ENCODE assay signal across 8 mouse cellular contexts in the genomic region with DNA sequence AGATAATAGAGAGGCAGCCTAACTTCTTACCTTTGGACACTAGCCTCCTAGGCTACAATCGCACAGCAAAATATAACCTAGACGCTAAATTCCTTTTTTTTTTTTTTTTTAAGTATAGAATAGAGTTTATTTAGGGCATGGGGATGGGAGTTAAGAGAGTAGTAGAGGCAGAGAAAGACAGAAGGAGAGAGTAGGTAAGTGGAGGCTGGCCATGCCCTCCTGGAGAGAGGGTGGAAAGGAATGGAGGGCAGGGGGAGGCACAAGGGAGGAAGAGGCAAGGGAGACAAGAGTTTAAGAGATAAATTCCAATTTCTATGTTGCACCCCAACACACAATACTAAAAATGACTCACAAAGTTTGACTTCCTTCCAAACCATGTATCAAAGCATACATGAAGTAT. TPM values are rescaled to one million over a fixed set of nuclear protein-coding genes. Genes with fewer than 3 reads are reported as not detected.
DNase-seq lines count a peak whose midpoint lies in the region; ATAC-seq and TF ChIP-seq lines count a peak whose summit lies in the region.
"Not testable (repeated sequence)": the region's sequence is repeated elsewhere in the genome, so short reads cannot be mapped to it uniquely, and the experiment has no call there.

No protein-coding gene starts in this region.

- H3K36me3 ChIP-seq in E14TG2a.4 (ENCODE audit: insufficient read depth, low read length); embryonic facial prominence, embryonic 13.5 days; hindbrain, embryonic 13.5 days; kidney, embryonic 16.5 days (ENCODE audit: insufficient read depth, low read length); liver, embryonic 13.5 days; midbrain, embryonic 12.5 days; stomach, embryonic 14.5 days (ENCODE audit: control insufficient read depth, insufficient read depth, low read length): not testable (repeated sequence)

- H3K27ac ChIP-seq in embryonic facial prominence, embryonic 13.5 days = 0 out of 2 replicates have a peak overlapping the region, but pooled peaks have one; percentile 73
- peak overlapping the region; percentile 87 for H3K27ac ChIP-seq in gastrocnemius, adult 2 months
- H3K27ac ChIP-seq in hindbrain, embryonic 13.5 days = peak overlapping the region; percentile 83; the same call in 1 of the 2 replicates
- not testable (repeated sequence) for H3K27ac ChIP-seq in kidney, embryonic 16.5 days (ENCODE audit: low read length); midbrain, embryonic 12.5 days (replicated peaks); stomach, embryonic 14.5 days (ENCODE audit: low read length)
- H3K27ac ChIP-seq in liver, embryonic 13.5 days = peak overlapping the region; percentile 41; the same call in 1 of the 2 replicates

- intact Hi-C loops in gastrocnemius, adult 2 months (cut with DNase I) = loop anchor here (5.0 kb wide), 1 partner anchor 47 kb away; a partner anchor contains a TSS

- TF ChIP-seq CTCF in E14TG2a.4 (conservative IDR thresholded peaks at IDR 0.05; ENCODE audit: low read length); gastrocnemius, adult 2 months (IDR thresholded peaks at IDR 0.05): not testable (repeated sequence)

- H3K9ac ChIP-seq in embryonic facial prominence, embryonic 13.5 days = peak overlapping the region; percentile 78
- peak overlapping the region; percentile 76 for H3K9ac ChIP-seq in hindbrain, embryonic 13.5 days
- peak overlapping the region; percentile 74; the same call in 1 of the 2 replicates for H3K9ac ChIP-seq in kidney, embryonic 16.5 days (replicated peaks; ENCODE audit: low read length)
- peak overlapping the region; percentile 81 for H3K9ac ChIP-seq in liver, embryonic 13.5 days
- peak overlapping the region; percentile 64 for H3K9ac ChIP-seq in midbrain, embryonic 12.5 days (replicated peaks)
- not testable (repeated sequence) for H3K9ac ChIP-seq in stomach, embryonic 14.5 days (replicated peaks; ENCODE audit: low read depth, low read length)

- H3K4me3 ChIP-seq in E14TG2a.4 (replicated peaks; ENCODE audit: low read length) = peak overlapping the region; percentile 78
- H3K4me3 ChIP-seq in embryonic facial prominence, embryonic 13.5 days = peak overlapping the region; percentile 65
- H3K4me3 ChIP-seq in gastrocnemius, adult 2 months = peak overlapping the region; percentile 87
- peak overlapping the region; percentile 61 for H3K4me3 ChIP-seq in hindbrain, embryonic 13.5 days
- H3K4me3 ChIP-seq in kidney, embryonic 16.5 days (ENCODE audit: low read length) = peak overlapping the region; percentile 65
- peak overlapping the region; percentile 72 for H3K4me3 ChIP-seq in liver, embryonic 13.5 days (replicated peaks)
- H3K4me3 ChIP-seq in midbrain, embryonic 12.5 days = peak overlapping the region; percentile 62
- peak overlapping the region; percentile 55 for H3K4me3 ChIP-seq in stomach, embryonic 14.5 days (ENCODE audit: low read depth, low read length)

- H3K27me3 ChIP-seq in E14TG2a.4 (ENCODE audit: insufficient read depth, low read length); embryonic facial prominence, embryonic 13.5 days; hindbrain, embryonic 13.5 days; kidney, embryonic 16.5 days (ENCODE audit: insufficient read depth, low read length); liver, embryonic 13.5 days; midbrain, embryonic 12.5 days; stomach, embryonic 14.5 days (ENCODE audit: control insufficient read depth, insufficient read depth, low read length): not testable (repeated sequence)

- ATAC-seq in embryonic facial prominence, embryonic 13.5 days (ENCODE audit: insufficient number of reproducible peaks, insufficient read depth, low FRiP score, low TSS enrichment, low read depth); hindbrain, embryonic 13.5 days (ENCODE audit: low FRiP score); kidney, embryonic 16.5 days (ENCODE audit: low FRiP score, low TSS enrichment); liver, embryonic 13.5 days (ENCODE audit: low read depth); midbrain, embryonic 12.5 days (ENCODE audit: low FRiP score, low read depth); stomach, embryonic 14.5 days (ENCODE audit: insufficient number of reproducible peaks, insufficient read depth, low FRiP score, low read depth): not testable (repeated sequence)

- peak overlapping the region; percentile 59 for H3K4me2 ChIP-seq in embryonic facial prominence, embryonic 13.5 days
- peak overlapping the region; percentile 60 for H3K4me2 ChIP-seq in hindbrain, embryonic 13.5 days
- peak overlapping the region; percentile 54 for H3K4me2 ChIP-seq in kidney, embryonic 16.5 days (replicated peaks; ENCODE audit: low read depth, low read length)
- peak overlapping the region; percentile 65 for H3K4me2 ChIP-seq in liver, embryonic 13.5 days
- H3K4me2 ChIP-seq in midbrain, embryonic 12.5 days (replicated peaks) = peak overlapping the region; percentile 52
- peak overlapping the region; percentile 37 for H3K4me2 ChIP-seq in stomach, embryonic 14.5 days (replicated peaks; ENCODE audit: low read depth, low read length)

- DNase-seq in gastrocnemius, adult 2 months; liver, embryonic 13.5 days: not testable (repeated sequence)

- H3K4me1 ChIP-seq in E14TG2a.4 (replicated peaks; ENCODE audit: low read depth, low read length); embryonic facial prominence, embryonic 13.5 days; hindbrain, embryonic 13.5 days (replicated peaks); kidney, embryonic 16.5 days (ENCODE audit: insufficient read depth, low read length); liver, embryonic 13.5 days (replicated peaks); midbrain, embryonic 12.5 days; stomach, embryonic 14.5 days (ENCODE audit: control insufficient read depth, insufficient read depth, low read length): not testable (repeated sequence)

- WGBS in embryonic facial prominence, embryonic 13.5 days = 11% methylated on average over 2 of the region's 2 CpGs
- 22% methylated on average over 2 of the region's 2 CpGs for WGBS in hindbrain, embryonic 13.5 days
- WGBS in kidney, embryonic 16.5 days = 18% methylated on average over 2 of the region's 2 CpGs
- WGBS in liver, embryonic 13.5 days (ENCODE audit: insufficient replicate concordance) = 13% methylated on average over 2 of the region's 2 CpGs
- 12% methylated on average over 2 of the region's 2 CpGs for WGBS in midbrain, embryonic 12.5 days
- WGBS in stomach, embryonic 14.5 days = 13% methylated on average over 2 of the region's 2 CpGs

- H3K9me3 ChIP-seq in E14TG2a.4 (ENCODE audit: low read length); embryonic facial prominence, embryonic 13.5 days; hindbrain, embryonic 13.5 days; kidney, embryonic 16.5 days (ENCODE audit: low read length); liver, embryonic 13.5 days (replicated peaks); midbrain, embryonic 12.5 days; stomach, embryonic 14.5 days (ENCODE audit: control insufficient read depth, low read depth, low read length): not testable (repeated sequence)

RNA-seq across cellular contexts. Expression of a gene that starts 0.6 kb away (rescaled TPM):
- polyA plus RNA-seq in embryonic facial prominence, embryonic 13.5 days (2015; fragmentation: Nextera tagmentation; extraction: Ambion mirVana) = 11.8 and 13.9 TPM in 2 replicates
- total RNA-seq in gastrocnemius, adult 2 months (2021) = 1 to 10 TPM; 8.3 to 9.5 TPM
- polyA plus RNA-seq in hindbrain, embryonic 13.5 days (2015; fragmentation: Nextera tagmentation; extraction: Ambion mirVana) = 13.5 and 13.6 TPM in 2 replicates
- 10.2 and 11.0 TPM in 2 replicates for polyA plus RNA-seq in kidney, embryonic 16.5 days (2015; fragmentation: Nextera tagmentation; extraction: Ambion mirVana)
- 4.1 and 5.5 TPM in 2 replicates for polyA plus RNA-seq in liver, embryonic 13.5 days (2015; fragmentation: Nextera tagmentation; extraction: Ambion mirVana)
- polyA plus RNA-seq in midbrain, embryonic 12.5 days (2016; fragmentation: Nextera tagmentation; extraction: Ambion mirVana) = 11.3 and 13.6 TPM in 2 replicates
- polyA plus RNA-seq in stomach, embryonic 14.5 days (2014; fragmentation: Nextera tagmentation; extraction: Ambion mirVana) = 15.3 and 15.5 TPM in 2 replicates

RNA-seq across cellular contexts. Expression of a gene that starts 46.0 kb away (rescaled TPM):
- 14.6 and 14.8 TPM in 2 replicates for polyA plus RNA-seq in embryonic facial prominence, embryonic 13.5 days (2015; fragmentation: Nextera tagmentation; extraction: Ambion mirVana)
- total RNA-seq in gastrocnemius, adult 2 months (2021) = 1 to 10 TPM; 4.3 to 5.6 TPM
- polyA plus RNA-seq in hindbrain, embryonic 13.5 days (2015; fragmentation: Nextera tagmentation; extraction: Ambion mirVana) = 12.6 and 14.6 TPM in 2 replicates
- polyA plus RNA-seq in kidney, embryonic 16.5 days (2015; fragmentation: Nextera tagmentation; extraction: Ambion mirVana) = 13.8 and 14.3 TPM in 2 replicates
- polyA plus RNA-seq in liver, embryonic 13.5 days (2015; fragmentation: Nextera tagmentation; extraction: Ambion mirVana) = 6.3 and 8.0 TPM in 2 replicates
- 15.2 and 16.5 TPM in 2 replicates for polyA plus RNA-seq in midbrain, embryonic 12.5 days (2016; fragmentation: Nextera tagmentation; extraction: Ambion mirVana)
- polyA plus RNA-seq in stomach, embryonic 14.5 days (2014; fragmentation: Nextera tagmentation; extraction: Ambion mirVana) = 14.6 and 15.7 TPM in 2 replicates

RNA-seq across cellular contexts. Expression of a gene that starts 46.0 kb away (rescaled TPM):
- 9.3 and 9.6 TPM in 2 replicates for polyA plus RNA-seq in embryonic facial prominence, embryonic 13.5 days (2015; fragmentation: Nextera tagmentation; extraction: Ambion mirVana)
- 1 to 10 TPM; 8.4 to 8.6 TPM for total RNA-seq in gastrocnemius, adult 2 months (2021)
- 10.0 and 10.7 TPM in 2 replicates for polyA plus RNA-seq in hindbrain, embryonic 13.5 days (2015; fragmentation: Nextera tagmentation; extraction: Ambion mirVana)
- 8.2 and 8.3 TPM in 2 replicates for polyA plus RNA-seq in kidney, embryonic 16.5 days (2015; fragmentation: Nextera tagmentation; extraction: Ambion mirVana)
- 4.1 and 5.7 TPM in 2 replicates for polyA plus RNA-seq in liver, embryonic 13.5 days (2015; fragmentation: Nextera tagmentation; extraction: Ambion mirVana)
- polyA plus RNA-seq in midbrain, embryonic 12.5 days (2016; fragmentation: Nextera tagmentation; extraction: Ambion mirVana) = 12.6 and 13.9 TPM in 2 replicates
- polyA plus RNA-seq in stomach, embryonic 14.5 days (2014; fragmentation: Nextera tagmentation; extraction: Ambion mirVana) = 11.1 and 13.4 TPM in 2 replicates
